Mouse (Mus musculus): ENCODE data around the gene Zfx. TPM values are rescaled to one million over a fixed set of nuclear protein-coding genes. Genes with fewer than 3 reads are reported as not detected.

The Zfx gene
- polyA plus RNA-seq, 1 experiment from 2014 or later = 26.2 TPM

DNA sequence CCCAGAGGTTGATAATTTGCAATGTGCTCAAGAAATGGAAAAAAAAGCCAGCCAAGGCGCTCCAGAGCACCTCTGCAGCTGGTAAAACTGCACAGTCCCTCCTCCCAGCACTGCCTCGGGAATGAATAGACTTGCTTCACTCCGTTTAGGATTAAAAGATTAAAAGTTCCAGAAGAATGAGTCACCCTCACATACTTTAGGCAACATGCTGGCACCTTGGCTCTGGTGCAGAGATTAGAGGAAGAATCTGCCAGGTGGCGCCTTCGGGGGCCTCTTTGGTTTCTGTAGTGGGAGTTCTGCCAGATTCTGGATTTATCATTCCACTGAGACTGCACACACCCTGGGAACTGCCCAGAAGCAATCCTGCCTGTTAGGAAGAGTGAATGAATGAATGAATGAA is 75.5 kb downstream of the Zfx start:
- Histone ChIP-seq H3K36me3 (replicated peaks) (no peaks in the 10 kb centered on the region), H3K4me1 (no peaks in the 10 kb centered on the region), H3K9me3 (no peaks in the 10 kb centered on the region), H3K27ac (replicated peaks) (no peak overlapping the region), H3K4me3 (no peak overlapping the region), H3K27me3 (replicated peaks; ENCODE audit: low read depth, poor library complexity, severe bottlenecking) (peaks cover 63% of the 10 kb centered on the region)
- WGBS = 49% methylated on average over 5 of the region's 5 CpGs
- DNase-seq (ENCODE audit: low spot score) = no peak

DNA sequence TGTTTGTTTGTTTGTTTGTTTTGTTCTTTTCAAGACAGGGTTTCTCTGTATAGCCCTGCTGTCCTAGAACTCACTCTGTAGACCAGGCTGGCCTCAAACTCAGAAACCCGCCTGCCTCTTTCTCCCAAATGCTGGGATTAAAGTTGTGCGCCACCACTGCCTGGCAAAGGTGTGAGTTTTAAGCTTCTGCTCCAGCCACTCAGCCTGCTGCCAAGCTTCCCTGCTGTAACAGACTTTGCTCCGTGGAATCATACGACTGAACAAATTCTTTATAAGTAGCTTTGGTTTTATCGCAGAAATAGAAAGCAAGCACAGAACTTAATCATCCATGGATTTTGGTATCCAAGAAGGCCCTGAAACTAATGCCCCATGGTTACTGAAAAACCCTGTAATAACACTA is 76.1 kb downstream of the Zfx start:
- DNase-seq (ENCODE audit: low spot score) = no peak
- Histone ChIP-seq H3K9me3 (no peaks in the 10 kb centered on the region), H3K27ac (replicated peaks) (no peak overlapping the region), H3K4me3 (no peak overlapping the region), H3K27me3 (replicated peaks; ENCODE audit: low read depth, poor library complexity, severe bottlenecking) (peaks cover 65% of the 10 kb centered on the region), H3K4me1 (no peaks in the 10 kb centered on the region), H3K36me3 (replicated peaks) (no peaks in the 10 kb centered on the region)
- 86% methylated on average over 5 of the region's 5 CpGs for WGBS

DNA sequence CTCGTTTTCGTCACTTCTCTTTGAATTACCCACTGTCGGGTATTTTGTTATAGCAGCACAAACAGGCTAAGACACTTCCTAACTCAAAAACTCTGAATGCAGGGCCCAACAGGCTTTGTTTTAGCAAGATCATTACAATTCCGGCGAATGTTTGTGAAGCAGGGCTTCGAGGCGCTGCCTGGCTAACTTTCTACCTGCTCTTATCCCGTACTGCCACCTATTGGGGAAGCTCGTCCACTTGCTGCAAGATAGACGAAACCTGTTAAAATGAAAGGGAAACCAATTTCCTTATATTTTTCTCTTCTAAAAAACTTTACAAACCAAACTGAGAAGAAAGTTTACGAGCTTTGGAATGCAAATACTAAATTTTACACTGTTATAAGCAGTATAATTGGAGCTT is 90.6 kb downstream of the Zfx start:
- Histone ChIP-seq H3K27me3 (replicated peaks; ENCODE audit: low read depth, poor library complexity, severe bottlenecking) (peaks cover 73% of the 10 kb centered on the region), H3K9me3 (no peaks in the 10 kb centered on the region), H3K4me1 (no peaks in the 10 kb centered on the region), H3K4me3 (no peak overlapping the region), H3K27ac (replicated peaks) (no peak overlapping the region), H3K36me3 (replicated peaks) (no peaks in the 10 kb centered on the region)
- 33% methylated on average over 11 of the region's 11 CpGs for WGBS
- DNase-seq (ENCODE audit: low spot score) = peak; percentile 24

DNA sequence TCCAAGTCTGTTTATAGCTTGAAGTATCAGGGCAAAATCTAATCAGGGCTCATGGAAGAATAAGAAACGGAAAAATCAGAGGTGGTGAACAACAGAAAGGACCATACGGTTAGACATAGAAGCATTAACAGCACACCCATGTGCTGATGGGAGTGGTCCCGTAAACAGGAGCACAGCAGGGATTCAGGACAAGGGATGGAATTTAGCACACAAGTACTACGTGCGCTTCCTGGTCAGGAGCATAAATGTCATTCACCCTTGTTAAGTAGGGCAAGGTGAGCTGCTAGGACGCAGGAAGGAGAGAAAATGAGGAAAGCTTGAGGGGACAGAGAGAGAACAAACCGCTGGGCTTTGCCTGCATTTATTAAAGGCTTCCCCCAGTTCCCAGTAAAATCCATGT is 93.4 kb downstream of the Zfx start:
- H3K4me3 ChIP-seq = no peak overlapping the region
- H3K36me3 ChIP-seq (replicated peaks) = no peaks in the 10 kb centered on the region
- no peaks in the 10 kb centered on the region for H3K9me3 ChIP-seq
- DNase-seq (ENCODE audit: low spot score) = no peak
- H3K27me3 ChIP-seq (replicated peaks; ENCODE audit: low read depth, poor library complexity, severe bottlenecking) = peaks cover 75% of the 10 kb centered on the region
- WGBS = 79% methylated on average over 7 of the region's 7 CpGs
- no peak overlapping the region for H3K27ac ChIP-seq (replicated peaks)
- no peaks in the 10 kb centered on the region for H3K4me1 ChIP-seq

Other genes with a start within 250 kb of the Zfx start
- gene AU015836, start 155.0 kb downstream of the Zfx start, polyA plus RNA-seq (2016; fragmentation: Nextera tagmentation; extraction: Ambion mirVana) = not detected in 2 replicates
- 108 and 112 TPM in 2 replicates for gene Eif2s3x, start 89.2 kb upstream of the Zfx start, polyA plus RNA-seq (2016; fragmentation: Nextera tagmentation; extraction: Ambion mirVana)
- gene Klhl15, start 110.9 kb upstream of the Zfx start, polyA plus RNA-seq (2016; fragmentation: Nextera tagmentation; extraction: Ambion mirVana) = 7.2 TPM in 2 replicates
- gene Fam90a1b, start 243.1 kb upstream of the Zfx start, polyA plus RNA-seq (2016; fragmentation: Nextera tagmentation; extraction: Ambion mirVana) = 0.07 and 0.08 TPM in 2 replicates
- 97.9 and 105 TPM in 2 replicates for gene Apoo, start 243.4 kb upstream of the Zfx start, polyA plus RNA-seq (2016; fragmentation: Nextera tagmentation; extraction: Ambion mirVana)

Data from embryonic facial prominence, embryonic 10.5 days (tissue).